Mouse (Mus musculus): ENCODE results near the gene Tmem91.
A peak's percentile ranks its signal among the peaks of the same experiment; 100 is the strongest.
"Not testable (repeated sequence)": the region's sequence is repeated elsewhere in the genome, so short reads cannot be mapped to it uniquely, and the experiment has no call there.

Gene Tmem91

DNA sequence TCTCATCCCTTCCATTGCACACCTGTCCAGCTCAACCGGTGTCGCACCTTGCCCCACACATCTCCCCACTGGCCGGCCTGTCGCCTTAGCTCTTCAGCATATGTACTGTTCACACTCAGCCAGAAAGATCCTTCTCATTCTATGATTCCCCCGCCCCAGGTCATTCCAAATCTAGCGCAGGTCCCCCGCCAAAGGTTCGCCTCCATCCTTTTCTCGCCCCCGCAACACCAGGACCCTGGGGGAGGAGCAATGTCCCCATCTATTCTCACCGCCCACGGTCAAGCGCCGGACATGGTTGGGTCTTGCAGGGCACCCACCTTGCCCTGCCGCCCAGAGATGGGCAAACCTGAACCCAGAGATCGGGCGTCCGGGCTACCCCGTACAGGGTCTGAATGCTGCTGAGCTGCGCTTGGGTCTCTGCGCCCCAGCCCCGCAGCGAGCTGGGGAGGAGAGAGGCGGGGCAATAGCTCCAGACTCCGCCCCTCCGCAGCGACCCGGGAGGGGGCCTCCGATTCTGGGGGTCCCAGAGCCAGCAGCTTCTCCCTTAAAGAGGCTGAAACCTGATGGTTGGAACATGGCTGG, at the start of gene Tmem91:
Gene Tmem91 (minus strand): TSS at position 448 of the 582 bp plus-strand sequence.
- DNase-seq (ENCODE audit: low read depth, low spot score) = no peak

DNA sequence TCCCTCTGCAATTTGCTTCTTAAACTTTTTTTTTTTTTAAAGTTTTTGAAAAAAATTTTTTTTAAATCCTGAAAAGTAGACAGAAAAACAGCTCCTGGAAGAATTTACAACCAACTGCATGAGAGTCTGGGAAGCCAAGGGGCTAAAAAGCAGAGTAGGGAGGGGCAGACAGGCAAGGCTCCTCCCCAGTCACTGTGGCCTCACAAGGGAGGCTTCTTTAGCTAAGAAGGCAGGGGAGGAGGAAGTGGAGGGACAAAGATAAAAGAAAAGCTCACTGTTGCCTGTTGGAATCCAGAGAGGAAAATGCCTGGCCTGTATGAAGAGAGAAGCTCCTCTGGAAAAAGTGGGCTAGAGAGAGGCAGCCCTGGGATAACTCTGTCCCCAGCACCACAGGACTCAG, 46.8 kb upstream of the Tmem91 start:
- DNase-seq (ENCODE audit: low read depth, low spot score) = not testable (repeated sequence)

DNA sequence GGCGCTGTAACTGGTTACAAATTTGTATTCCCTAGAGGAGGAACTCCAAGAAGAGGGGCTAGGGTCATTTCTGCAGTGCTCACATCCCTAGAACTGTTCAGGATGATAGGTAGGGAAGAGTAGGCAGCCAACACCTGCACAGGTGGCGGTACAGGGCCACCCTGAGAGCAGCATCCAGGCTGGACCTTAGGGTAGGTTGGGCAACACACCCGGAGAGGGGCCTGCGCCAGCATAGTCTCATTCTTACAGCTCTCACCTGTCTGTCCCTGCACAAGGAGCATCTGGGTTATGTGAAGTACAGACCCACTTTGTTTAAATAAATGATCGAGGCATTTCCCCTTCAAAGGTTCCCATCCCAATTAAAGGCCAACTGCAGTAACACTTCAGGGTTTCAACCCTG, 45.8 kb upstream of the Tmem91 start:
- DNase-seq (ENCODE audit: low read depth, low spot score) = no peak

DNA sequence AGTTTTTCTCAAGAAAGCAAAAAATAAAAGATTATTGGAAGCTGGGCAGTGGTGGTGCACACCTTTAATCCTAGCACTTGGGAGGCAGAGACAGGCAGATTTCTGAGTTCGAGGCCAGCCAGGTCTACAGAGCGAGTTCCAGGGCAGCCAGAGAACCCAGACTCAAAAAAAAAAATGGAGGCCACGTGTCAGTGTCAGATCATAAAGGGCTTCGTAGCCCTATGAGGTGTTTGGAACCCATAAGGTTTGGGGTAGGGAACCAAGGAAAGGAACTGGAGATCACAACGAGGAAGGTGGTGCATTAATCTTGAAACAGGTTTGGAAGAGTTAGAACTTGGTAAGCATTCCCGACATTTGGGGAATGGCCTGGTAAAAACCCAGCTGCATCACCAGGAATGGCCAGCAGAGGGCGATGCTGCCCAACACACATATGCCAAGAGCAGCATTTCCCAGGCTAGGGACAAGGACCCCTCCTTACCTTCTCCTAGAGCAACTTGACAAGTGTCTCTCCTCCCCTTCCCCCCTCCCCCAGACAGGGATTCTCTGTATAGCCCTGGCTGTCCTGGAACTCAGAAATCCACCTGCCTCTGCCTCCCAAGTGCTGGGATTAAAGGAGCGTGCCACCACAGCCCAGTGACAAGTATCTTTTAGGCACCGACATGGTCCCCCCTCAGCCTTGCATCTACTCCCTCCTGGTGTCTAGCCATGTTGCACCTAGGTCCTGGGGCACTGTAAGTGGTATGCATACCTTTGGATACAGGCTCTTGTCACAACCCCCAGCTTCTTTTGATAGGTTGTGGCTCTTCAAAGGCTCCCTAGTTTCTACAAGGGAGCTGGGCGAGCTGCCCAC, 45.0 kb upstream of the Tmem91 start:
- DNase-seq (ENCODE audit: low read depth, low spot score) = peak; percentile 70

DNA sequence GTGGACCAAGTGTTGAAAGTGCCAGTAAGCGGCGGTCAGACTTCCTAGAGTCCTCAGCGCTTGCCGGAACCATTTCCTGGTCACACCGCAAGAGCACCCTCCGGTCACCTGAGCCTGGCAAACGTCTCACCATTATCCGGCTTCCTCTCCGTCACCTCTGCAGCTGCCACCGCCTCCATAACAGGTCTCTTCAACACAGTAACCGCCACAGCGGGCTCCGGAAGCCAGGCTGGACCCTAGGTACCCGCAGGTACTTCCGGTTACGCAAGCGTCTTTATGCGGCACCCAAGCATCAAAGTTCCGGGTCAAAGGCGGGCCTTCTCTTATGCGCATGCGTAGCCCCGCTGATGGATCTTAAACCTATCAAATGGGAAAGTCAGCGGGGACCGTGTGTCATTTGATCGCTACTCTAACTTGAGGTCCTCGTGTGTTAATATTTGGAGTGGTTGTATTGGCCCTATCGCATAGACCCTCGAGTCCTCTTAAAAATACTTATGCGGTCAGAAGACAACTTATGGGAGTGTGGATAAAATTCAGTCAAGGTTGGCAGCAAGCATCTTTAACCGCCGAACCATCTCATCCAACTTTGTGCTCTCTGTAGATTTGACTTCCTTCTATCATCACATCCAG, 43.9 kb upstream of the Tmem91 start, which contains the start of gene Ccdc97:
Gene Ccdc97 (minus strand): TSS at position 301 of the 630 bp plus-strand sequence.
- peak; percentile 97 for DNase-seq (ENCODE audit: low read depth, low spot score)

DNA sequence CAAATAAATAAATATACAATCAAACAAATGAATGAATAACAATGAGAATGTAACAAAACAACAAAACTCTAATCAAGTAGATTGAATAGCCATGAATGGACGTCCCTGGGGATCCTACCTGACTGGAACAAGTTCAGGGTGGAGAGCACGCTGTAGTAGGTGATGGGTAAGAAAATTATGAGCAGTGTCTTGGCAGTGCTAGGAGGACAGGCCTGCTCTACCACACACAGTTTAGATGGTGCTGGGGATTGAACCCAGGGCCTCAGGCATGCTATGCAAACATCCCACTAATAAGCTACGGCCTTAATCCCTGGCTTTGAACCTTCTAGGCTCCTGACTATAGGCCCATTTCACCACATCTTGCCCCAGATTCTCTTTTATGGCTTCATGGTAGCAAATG, 42.5 kb upstream of the Tmem91 start:
- DNase-seq (ENCODE audit: low read depth, low spot score) = no peak

DNA sequence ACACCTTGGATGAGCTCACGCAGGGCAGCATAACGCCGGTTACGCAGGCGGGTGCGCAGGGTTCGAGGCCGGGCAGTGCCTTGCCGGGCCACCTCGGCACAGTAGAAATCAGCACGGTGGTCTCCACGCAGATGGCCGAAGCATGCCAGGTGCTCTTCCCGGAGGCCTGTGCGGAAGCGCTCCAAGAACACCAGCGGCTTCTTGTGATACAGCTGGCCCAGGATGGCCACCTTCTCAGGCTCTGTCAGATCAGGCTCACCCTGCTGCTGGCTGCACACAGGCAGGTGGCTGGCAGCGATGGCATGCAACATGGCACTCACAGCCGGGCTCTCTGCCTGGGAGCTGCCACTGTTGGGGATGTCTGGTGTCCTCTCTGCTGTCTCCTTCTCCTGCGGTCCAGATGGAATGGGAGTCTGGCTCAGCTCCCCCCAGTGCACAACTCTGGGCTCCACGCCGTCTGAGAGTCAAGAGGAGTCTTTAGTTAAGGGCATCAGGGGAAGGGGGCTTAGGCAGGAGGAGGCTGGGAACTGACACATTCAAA, 40.8 kb upstream of the Tmem91 start:
- DNase-seq (ENCODE audit: low read depth, low spot score) = no peak

DNA sequence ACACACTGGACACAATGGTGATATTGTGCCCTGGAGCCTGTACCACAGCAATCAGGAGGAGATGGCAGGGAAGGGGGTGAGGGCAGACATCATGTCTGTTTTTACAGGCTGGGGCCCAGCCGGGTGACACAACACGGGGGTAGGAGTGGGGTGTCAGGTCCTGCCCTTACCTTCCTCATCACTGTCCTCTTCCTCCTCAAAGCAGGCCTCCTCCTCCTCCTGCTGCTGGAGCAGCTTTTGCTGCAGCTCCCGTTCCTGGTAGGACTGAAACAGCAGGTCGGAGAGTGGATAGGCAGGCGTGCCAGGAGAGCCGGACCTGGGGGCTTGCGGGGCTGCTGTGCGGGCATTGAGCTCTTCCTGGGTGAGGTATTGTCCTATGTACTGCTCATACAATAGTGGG, 39.6 kb upstream of the Tmem91 start:
- DNase-seq (ENCODE audit: low read depth, low spot score) = no peak

DNA sequence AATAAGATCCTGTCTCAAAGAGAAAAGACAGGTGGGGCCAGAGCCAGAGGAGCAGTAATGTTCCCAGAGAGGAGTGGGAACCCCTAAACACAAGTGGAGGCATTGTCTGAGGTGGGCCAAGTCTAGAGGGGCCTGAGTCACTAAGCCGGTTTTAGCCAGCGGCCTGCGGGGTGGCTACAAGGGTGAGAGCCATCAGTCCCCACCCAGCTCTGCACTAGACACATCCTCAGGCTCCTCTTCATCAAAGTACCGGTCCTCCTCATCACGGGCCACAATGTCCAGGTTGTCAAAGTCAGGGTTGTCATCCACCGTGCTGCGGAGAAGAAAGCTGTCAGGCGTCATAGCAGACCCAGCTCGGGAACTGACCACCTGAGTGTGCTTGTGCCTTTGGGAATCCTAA, 37.8 kb upstream of the Tmem91 start:
- no peak for DNase-seq (ENCODE audit: low read depth, low spot score)

DNA sequence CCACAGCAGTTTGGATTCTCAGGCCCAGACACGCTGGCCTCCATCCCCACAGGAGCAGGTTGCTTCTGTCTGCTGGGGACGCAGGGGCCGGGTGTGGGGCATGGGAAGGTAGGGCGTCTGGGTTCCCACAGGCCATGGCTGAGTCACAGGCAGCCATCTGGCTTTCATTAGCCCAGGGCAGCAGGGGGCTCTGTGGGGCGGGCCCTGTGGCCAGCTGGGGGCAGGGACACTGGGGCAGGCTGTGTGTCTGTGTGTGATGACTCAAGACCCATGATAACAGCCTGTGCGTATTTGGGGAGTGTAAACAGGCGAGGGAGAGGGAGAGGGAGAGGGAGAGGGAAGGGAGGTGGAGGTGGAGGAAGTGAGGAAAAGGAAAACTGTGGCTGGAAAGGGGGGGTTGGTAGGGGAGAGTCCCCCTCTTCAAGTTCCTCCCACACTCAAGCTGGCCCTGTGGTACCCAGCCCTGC, 36.8 kb upstream of the Tmem91 start:
- peak; percentile 67 for DNase-seq (ENCODE audit: low read depth, low spot score)

DNA sequence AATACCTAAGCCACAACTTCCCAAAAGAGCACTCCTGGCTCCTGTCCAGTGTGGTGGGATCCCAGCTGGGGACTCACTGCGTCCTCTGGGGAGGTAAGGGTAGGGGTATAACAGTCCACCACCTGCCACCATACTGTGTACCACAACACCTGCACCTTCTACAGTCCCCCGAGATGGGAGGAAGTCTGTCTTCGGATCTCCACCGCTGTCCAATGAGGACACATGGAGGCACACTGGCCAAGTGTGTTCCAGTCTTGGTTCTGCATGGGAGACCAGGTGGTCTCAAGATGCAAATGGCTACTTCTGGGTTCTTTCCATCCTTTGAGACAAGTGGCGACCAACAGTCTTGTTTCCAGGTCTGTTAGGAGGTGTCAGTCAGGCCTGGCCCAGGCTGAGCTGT, 36.2 kb upstream of the Tmem91 start:
- no peak for DNase-seq (ENCODE audit: low read depth, low spot score)

DNA sequence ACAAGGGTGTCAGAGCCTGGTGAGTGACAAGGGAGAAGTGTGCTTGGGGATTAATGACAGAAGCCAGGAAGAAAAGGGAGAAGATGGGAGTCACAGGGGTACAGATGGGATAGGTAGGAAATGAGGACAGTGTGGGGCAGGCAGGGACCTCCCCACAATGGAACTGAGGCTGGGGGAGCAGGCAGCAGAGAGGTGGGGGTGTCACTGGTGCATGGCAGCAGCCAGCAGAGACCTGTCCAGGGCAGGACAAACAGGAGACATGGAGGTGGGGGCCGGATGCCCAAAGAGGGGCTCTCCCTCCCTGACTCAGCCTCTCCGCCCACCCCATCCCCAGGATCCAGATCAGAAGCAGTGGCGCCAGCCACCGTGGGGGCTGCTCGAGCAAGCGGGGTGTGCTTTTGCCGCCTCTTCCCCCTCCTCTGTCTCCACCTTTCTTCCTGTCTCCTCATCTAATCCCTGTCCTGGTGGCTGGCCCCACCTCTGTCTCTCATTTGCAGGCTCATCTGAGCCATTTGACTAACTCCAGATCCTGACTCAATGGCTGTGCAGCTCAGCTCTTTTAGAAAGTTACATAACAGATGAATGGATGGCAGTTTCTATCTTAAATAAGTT, 35.7 kb upstream of the Tmem91 start:
- no peak for DNase-seq (ENCODE audit: low read depth, low spot score)

DNA sequence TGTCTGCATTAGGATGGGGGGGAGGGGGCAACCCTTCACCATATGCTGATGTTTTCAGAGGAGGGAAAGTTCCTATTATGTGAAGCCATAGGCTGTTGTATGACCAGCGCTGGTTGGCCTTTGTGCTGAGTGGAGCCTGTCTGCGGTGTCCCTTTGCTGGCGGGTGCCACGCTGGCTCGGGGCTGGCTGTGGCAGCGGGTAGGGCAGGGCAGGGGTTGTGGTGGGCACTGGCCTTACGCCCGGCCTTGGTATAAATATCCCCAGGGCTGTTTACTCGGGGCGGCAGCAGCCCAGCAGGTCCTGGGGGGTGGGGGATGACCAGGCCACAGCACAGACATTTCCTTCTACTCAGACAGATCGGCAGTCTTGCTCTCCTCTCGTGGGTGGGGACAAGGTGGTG, 35.0 kb upstream of the Tmem91 start:
- no peak for DNase-seq (ENCODE audit: low read depth, low spot score)

DNA sequence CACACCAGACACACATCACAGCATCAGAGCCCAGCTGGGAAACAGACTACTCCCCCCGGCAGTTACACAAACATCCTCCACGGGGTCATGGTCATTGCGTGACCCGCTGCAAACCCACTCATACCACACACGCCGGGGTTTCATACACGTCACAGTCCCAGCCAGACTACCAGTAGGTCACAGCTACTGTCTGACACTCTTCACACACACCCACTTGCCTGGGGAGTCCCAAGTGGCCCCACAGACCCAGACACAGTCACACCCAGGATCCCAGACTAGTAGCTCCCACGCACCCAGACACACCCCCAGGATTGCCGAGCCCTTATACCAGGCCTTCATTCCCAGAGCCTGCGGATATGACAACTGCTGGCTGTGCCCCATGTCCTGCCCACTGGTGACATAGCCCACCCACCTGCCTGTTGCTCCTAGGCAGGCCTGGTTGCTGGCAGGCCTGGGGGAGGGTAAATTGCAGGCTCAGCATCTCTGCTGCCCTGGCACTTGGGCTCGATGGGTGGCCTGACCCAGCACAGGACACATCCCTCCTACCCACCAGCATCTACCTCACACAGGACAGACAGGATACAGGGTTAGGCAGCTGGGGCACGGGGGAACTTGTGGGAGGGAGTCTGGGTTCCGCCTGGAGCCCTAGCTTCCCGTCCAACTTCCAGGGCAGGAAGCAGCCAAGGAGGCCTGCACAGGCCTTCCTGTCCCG, 32.8 kb upstream of the Tmem91 start:
- no peak for DNase-seq (ENCODE audit: low read depth, low spot score)

DNA sequence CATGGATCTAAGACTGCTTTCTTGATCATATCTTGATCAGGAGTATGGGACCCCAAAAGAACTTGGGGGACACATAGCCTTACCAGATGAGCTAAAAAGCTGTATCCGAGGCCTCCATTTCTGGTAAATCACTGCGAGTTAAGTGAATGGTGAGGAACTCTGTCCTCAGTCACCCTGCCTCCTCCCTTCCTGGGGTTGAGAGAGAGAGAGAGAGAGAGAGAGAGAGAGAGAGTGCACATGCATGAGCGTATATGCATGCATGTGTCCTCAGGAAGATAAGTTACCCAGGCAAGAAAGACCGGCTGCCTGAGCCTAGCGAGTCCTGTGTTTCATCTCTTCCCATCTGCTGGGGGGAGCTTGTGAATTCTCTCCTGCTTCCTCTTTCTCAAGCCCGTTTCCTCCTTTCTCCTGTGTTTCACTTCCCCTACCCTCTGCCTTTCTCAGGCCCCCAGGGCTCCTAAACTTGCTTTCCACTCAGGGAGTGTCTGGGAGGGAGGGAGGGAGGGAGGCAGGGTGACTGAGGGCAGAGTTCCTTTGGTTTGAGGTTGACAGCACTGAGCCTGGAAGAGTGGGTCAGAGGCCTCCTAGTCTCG, 31.7 kb upstream of the Tmem91 start:
- DNase-seq (ENCODE audit: low read depth, low spot score) = no peak

DNA sequence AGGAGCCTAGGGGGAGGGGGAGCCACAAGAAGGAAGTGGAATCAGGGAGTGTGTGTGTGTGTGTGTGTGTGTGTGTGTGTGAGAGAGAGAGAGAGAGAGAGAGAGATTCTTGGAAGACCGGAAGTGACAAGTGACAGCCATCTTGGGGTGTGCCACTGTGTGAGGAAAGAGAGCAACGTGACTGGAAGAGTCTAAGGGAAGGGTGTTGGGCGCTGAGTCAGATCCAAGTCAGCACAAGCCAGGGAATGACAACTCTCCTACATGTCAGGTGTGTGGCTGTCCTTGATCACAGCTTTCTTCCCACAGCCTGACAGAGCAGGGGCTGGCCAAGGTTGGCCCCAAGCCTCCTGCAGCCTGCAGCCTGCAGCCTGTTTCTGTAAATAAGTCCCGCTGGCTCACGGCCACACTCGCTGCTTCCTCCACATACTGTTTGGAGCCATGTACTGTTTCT, 30.9 kb upstream of the Tmem91 start:
- DNase-seq (ENCODE audit: low read depth, low spot score) = no peak

DNA sequence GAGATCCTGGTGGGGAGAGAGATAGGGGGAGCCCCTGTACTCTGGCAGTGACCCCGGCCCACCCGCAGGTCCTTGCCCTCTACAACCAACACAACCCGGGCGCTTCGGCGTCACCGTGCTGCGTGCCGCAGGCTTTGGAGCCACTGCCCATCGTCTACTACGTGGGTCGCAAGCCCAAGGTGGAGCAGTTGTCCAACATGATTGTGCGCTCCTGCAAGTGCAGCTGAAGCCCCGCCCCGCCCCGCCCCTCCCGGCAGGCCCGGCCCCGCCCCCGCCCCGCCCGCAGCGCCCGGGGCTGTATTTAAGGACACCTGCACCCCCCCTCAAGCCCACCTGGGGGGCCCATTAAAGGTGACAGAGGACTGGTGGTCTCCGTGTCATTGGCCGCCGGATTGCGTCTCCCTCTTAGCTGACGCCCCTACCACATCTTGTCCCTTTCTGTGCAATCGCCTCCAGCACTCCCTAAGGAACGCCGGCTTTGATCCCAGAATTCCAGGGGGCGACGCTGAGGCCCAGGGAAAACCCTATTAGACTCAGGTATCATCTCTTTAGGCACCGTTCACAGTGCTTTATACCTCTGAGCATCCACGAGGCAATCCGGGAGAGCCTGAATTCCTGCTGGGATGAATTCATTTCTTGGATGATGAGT, 29.9 kb upstream of the Tmem91 start:
- DNase-seq (ENCODE audit: low read depth, low spot score) = no peak

DNA sequence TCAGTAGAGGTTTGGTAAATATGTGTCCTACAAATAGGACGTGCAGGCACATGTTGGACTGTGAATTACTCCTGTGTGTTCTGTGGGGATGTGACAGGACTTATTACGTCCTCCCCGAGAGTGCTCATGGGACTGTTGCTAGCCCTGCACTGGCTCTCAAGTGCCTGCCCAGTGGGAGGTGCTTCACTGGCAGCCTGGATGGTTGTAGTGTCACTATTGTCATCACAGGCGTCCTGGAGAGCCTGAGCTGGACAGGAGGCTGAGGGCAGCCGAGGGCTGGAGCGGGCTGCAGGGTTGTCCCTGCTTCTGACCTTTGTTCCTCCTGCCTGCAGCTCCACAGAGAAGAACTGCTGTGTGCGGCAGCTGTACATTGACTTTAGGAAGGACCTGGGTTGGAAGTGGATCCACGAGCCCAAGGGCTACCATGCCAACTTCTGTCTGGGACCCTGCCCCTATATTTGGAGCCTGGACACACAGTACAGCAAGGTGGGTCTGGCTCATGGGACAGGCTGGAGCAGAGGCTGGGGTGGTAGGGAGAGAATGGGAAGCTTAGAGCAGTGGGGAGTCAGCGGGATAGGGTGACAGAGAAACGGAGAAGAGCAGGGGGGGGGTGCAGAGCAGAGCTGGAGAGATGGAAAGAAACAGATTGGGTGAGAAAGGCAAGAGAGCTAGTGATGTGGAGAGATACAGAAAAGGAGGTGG, 29.0 kb upstream of the Tmem91 start:
- DNase-seq (ENCODE audit: low read depth, low spot score) = no peak

DNA sequence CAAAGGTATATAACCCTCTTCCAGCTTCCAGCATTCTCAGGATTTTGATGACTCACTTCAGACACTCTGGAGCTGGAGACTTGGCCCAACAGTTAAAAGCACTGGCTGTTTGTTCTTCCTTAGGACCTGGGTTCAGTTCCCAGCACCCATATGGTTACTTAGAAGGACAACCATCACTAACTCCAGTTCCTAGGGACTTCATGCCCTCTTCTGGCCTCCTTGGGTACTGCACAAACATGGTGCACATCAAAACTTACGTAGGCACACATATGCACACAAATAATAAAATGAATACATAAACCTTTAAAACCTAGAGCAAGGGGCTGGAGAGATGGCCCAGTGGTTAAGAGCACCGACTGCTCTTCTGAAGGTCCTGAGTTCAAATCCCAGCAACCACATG, 27.4 kb upstream of the Tmem91 start:
- DNase-seq (ENCODE audit: low read depth, low spot score) = no peak

DNA sequence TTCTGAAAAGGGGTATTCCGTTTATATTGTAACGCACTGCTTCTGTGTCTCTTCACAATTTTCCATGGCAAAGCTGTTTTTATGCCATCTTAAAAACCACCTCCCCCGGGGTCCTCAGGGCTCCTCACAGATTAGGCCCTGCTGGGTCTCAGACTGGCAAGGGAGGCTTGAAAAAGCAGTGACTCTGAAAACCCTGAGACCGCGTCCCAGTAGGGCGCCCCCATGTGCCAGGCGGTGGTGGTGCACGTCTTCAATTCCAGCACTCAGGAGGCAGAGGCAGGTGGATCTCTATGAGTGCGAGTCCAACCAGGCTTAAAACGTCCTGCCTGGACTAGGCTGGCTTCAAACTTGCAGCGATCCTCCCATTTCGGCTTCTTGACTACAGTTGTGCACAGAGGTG, 25.8 kb upstream of the Tmem91 start:
- DNase-seq (ENCODE audit: low read depth, low spot score) = no peak

Data from skeletal muscle tissue, adult 2 months (tissue).